Mouse (Mus musculus): ENCODE results near the gene Vps25.

DNA sequence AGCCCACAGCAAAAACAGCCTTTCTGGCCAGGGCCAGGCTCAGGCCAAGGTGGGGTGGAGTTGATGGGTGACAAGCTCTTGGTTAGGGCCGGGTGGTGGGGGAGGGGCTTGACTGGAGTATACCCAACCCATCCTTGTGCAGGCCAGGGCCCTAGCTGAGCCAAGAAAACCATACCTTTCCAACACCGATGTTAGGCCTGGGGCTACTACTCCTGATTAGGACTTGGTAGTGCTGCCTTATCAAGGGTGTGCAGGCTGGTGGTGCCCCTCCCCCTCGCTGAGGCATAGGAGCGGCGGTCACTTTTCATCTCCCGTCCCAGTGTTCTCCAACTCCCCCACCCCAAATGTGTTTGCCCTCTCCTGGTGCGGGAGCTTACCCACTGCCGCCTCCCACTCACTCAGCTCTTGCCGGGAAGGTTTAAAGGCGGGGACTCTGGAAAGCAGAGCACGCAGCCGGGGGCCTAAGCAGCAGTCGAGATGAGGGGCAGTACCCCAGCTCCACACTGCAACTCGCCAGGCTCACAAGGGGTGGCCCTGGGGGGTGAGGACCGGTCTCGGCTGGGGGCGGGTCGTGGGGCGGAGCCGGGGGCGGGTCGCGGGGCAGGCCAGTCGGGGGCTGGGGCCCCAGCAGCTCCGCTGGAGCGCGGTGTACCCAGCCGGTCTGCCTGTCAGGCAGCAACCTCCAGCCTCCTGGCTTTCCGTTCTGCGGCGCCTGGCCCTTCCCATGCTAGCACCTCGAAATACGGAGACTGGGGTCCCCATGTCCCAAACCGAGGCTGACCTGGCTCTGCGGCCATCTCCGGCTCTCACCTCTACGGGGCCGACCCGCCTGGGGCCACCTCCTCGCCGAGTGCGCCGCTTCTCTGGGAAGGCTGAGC lies 6.7 kb downstream of the Vps25 start, which contains the start of gene Wnk4:
- TF ChIP-seq ZC3H11A (IDR thresholded peaks at IDR 0.05; ENCODE audit: borderline replicate concordance, low read depth, low read length) (no peak), MAFK (IDR thresholded peaks at IDR 0.05; ENCODE audit: insufficient read depth, low read depth, low read length) (no peak), ZNF384 (IDR thresholded peaks at IDR 0.05; ENCODE audit: low read depth, low read length) (no peak), CHD2 (IDR thresholded peaks at IDR 0.05; ENCODE audit: low read depth, low read length) (no peak)

Data from ES-E14 (cell line).